Mouse (Mus musculus): ENCODE measurements around the gene Tdrd3. TPM values are rescaled to one million over a fixed set of nuclear protein-coding genes. Genes with fewer than 3 reads are reported as not detected.

Tdrd3 gene
- polyA plus RNA-seq, 1 experiment from 2014 or later = 13.5 TPM

DNA sequence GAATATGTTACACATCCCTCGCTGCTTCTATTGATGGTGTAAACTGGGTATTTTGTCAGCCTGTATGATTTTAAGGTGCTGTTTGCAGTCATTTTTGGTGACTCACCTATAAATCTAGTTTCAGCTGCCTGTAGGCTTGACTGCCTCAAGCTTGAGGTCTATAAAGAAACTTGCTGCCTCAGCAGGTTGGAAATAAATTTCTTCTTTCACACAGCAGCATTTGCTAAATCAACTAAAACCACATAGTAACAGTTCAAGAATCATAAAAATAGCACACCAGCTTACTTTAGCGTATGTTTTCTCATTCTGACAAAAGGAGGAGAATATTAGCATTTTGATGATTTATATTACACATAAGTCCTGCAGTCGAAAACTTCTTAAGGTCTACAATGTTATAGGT, 6.0 kb downstream of the Tdrd3 start:
- Histone ChIP-seq H3K4me2 (no peak overlapping the region), H3K9ac (no peak overlapping the region), H3K27ac (no peak overlapping the region), H3K27me3 (replicated peaks) (no peaks in the 10 kb centered on the region), H3K4me3 (no peak overlapping the region), H3K36me3 (no peaks in the 10 kb centered on the region), H3K4me1 (peaks cover 62% of the 10 kb centered on the region), H3K9me3 (replicated peaks) (no peaks in the 10 kb centered on the region)
- WGBS (ENCODE audit: insufficient replicate concordance) = 84% methylated on average over 3 of the region's 3 CpGs
- ATAC-seq = no peak

GRCm38 (mm10) chr14:87426297-87426922, 10.0 kb downstream of the Tdrd3 start:
- Histone ChIP-seq H3K9ac (no peak overlapping the region), H3K9me3 (replicated peaks) (no peaks in the 10 kb centered on the region), H3K4me2 (peak overlapping the region; percentile 50), H3K4me1 (peaks cover 33% of the 10 kb centered on the region), H3K27me3 (replicated peaks) (no peaks in the 10 kb centered on the region), H3K36me3 (no peaks in the 10 kb centered on the region), H3K4me3 (no peak overlapping the region), H3K27ac (peak overlapping the region; percentile 60; the same call in 1 of the 2 replicates)
- peak; percentile 92 for ATAC-seq
- 42% methylated on average over 7 of the region's 7 CpGs for WGBS (ENCODE audit: insufficient replicate concordance)

GRCm38 (mm10) chr14:87427032-87427431, 10.6 kb downstream of the Tdrd3 start:
- peak; percentile 70 for ATAC-seq
- Histone ChIP-seq H3K27ac (no peak overlapping the region), H3K9me3 (replicated peaks) (no peaks in the 10 kb centered on the region), H3K36me3 (no peaks in the 10 kb centered on the region), H3K27me3 (replicated peaks) (no peaks in the 10 kb centered on the region), H3K9ac (no peak overlapping the region), H3K4me1 (peaks cover 32% of the 10 kb centered on the region), H3K4me2 (no peak overlapping the region), H3K4me3 (no peak overlapping the region)
- 50% methylated on average over 4 of the region's 4 CpGs for WGBS (ENCODE audit: insufficient replicate concordance)

DNA sequence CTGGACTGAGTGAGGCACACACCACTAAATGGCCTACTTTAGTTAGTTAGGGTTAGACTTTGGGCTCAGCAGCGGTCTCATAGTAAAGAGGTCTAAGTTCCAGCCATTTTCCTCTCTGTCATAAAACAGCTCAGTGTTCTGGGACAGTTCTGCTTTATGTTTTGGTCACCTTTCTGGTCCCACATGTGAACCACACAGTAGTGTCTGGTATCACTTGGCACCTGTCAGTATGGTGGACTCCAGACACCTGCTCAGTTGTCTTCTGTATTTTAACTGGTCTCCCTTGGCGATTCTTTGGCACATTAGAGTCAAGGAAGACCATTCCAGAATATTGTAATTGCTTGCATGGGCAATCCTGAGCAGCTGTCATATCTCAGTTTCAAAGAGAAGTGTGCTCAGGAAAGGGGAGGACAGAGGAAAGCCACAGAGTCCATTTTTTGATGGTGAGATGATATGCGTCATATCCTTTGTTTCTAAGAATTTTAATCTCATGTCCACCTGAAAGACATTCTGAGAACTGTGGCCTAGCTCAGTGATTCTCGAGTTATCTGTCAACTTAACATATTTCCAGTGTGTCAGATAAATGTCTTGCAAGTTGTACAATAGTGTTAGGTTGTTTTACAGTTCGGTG, 11.3 kb downstream of the Tdrd3 start:
- WGBS (ENCODE audit: insufficient replicate concordance) = 56% methylated on average over 5 of the region's 5 CpGs
- ATAC-seq = no peak

GRCm38 (mm10) chr14:87433390-87433915, 17.0 kb downstream of the Tdrd3 start:
- H3K36me3 ChIP-seq = peaks cover 13% of the 10 kb centered on the region
- H3K4me2 ChIP-seq = no peak overlapping the region
- H3K9ac ChIP-seq = no peak overlapping the region
- no peaks in the 10 kb centered on the region for H3K9me3 ChIP-seq (replicated peaks)
- peaks cover 3% of the 10 kb centered on the region; the same call in 1 of the 2 replicates for H3K4me1 ChIP-seq
- ATAC-seq = no peak
- no peak overlapping the region for H3K4me3 ChIP-seq
- WGBS (ENCODE audit: insufficient replicate concordance) = 76% methylated on average over 5 of the region's 5 CpGs
- H3K27me3 ChIP-seq (replicated peaks) = no peaks in the 10 kb centered on the region
- H3K27ac ChIP-seq = no peak overlapping the region

More for the DNA sequence above, 11.3 kb downstream of the Tdrd3 start:
- Histone ChIP-seq H3K4me3 (no peak overlapping the region), H3K4me1 (peaks cover 32% of the 10 kb centered on the region), H3K9ac (no peak overlapping the region), H3K9me3 (replicated peaks) (no peaks in the 10 kb centered on the region), H3K4me2 (no peak overlapping the region), H3K27me3 (replicated peaks) (no peaks in the 10 kb centered on the region), H3K36me3 (no peaks in the 10 kb centered on the region), H3K27ac (peak overlapping the region; percentile 55; the same call in 1 of the 2 replicates)

GRCm38 (mm10) chr14:87435382-87435781, 18.9 kb downstream of the Tdrd3 start:
- no peak overlapping the region for H3K4me2 ChIP-seq
- H3K27ac ChIP-seq = no peak overlapping the region
- no peak overlapping the region for H3K9ac ChIP-seq
- H3K4me1 ChIP-seq = peaks cover 11% of the 10 kb centered on the region
- no peak for ATAC-seq
- no peaks in the 10 kb centered on the region for H3K27me3 ChIP-seq (replicated peaks)
- no peak overlapping the region for H3K4me3 ChIP-seq
- H3K36me3 ChIP-seq = peaks cover 13% of the 10 kb centered on the region
- WGBS (ENCODE audit: insufficient replicate concordance) = 81% methylated on average over 4 of the region's 4 CpGs
- H3K9me3 ChIP-seq (replicated peaks) = no peaks in the 10 kb centered on the region

DNA sequence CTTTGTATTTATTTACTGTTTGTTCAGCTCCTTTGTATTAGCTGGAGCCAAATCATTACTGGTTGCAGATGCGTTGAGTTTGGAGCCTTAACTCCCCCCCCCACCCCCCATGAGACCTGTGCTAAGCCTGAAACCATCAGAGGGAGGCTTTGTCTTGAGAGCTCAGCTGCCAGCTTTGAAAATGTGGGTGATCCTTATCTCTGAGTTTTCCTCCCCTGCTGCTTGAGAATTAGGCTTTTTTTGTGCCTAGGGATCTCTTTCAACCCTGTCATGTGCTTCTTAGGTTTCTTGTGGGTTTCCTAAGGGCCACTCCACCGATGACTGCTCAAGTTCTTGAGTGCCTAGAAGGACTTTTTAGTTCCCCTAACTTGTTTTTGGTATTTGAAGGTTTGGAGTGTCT, 23.3 kb downstream of the Tdrd3 start:
- WGBS (ENCODE audit: insufficient replicate concordance) = 8% methylated on average over 2 of the region's 2 CpGs
- H3K4me2 ChIP-seq = no peak overlapping the region

GRCm38 (mm10) chr14:87446331-87446913, 30.0 kb downstream of the Tdrd3 start:
- ATAC-seq = peak; percentile 59
- Histone ChIP-seq H3K9me3 (replicated peaks) (no peaks in the 10 kb centered on the region), H3K4me1 (0 out of 2 replicates have a peak, but pooled peaks cover under 1% of the 10 kb centered on the region), H3K4me2 (no peak overlapping the region), H3K9ac (no peak overlapping the region), H3K36me3 (no peaks in the 10 kb centered on the region), H3K4me3 (no peak overlapping the region), H3K27ac (no peak overlapping the region), H3K27me3 (replicated peaks) (no peaks in the 10 kb centered on the region)
- WGBS (ENCODE audit: insufficient replicate concordance) = 59% methylated on average over 8 of the region's 8 CpGs

More for the DNA sequence above, 23.3 kb downstream of the Tdrd3 start:
- peaks cover 13% of the 10 kb centered on the region for H3K36me3 ChIP-seq
- no peaks in the 10 kb centered on the region for H3K27me3 ChIP-seq (replicated peaks)
- no peak overlapping the region for H3K4me3 ChIP-seq
- H3K9ac ChIP-seq = no peak overlapping the region
- H3K27ac ChIP-seq = no peak overlapping the region
- H3K9me3 ChIP-seq (replicated peaks) = no peaks in the 10 kb centered on the region
- no peak for ATAC-seq
- H3K4me1 ChIP-seq = peaks cover 11% of the 10 kb centered on the region

GRCm38 (mm10) chr14:87451645-87452443, 35.4 kb downstream of the Tdrd3 start:
- H3K9ac ChIP-seq = no peak overlapping the region
- H3K36me3 ChIP-seq = peaks cover 5% of the 10 kb centered on the region; the same call in 1 of the 2 replicates
- H3K9me3 ChIP-seq (replicated peaks) = no peaks in the 10 kb centered on the region
- H3K27me3 ChIP-seq (replicated peaks) = no peaks in the 10 kb centered on the region
- H3K4me1 ChIP-seq = peaks cover 4% of the 10 kb centered on the region; the same call in 1 of the 2 replicates
- H3K4me3 ChIP-seq = no peak overlapping the region
- no peak for ATAC-seq
- no peak overlapping the region for H3K4me2 ChIP-seq
- WGBS (ENCODE audit: insufficient replicate concordance) = 15% methylated on average over 7 of the region's 7 CpGs
- H3K27ac ChIP-seq = no peak overlapping the region

DNA sequence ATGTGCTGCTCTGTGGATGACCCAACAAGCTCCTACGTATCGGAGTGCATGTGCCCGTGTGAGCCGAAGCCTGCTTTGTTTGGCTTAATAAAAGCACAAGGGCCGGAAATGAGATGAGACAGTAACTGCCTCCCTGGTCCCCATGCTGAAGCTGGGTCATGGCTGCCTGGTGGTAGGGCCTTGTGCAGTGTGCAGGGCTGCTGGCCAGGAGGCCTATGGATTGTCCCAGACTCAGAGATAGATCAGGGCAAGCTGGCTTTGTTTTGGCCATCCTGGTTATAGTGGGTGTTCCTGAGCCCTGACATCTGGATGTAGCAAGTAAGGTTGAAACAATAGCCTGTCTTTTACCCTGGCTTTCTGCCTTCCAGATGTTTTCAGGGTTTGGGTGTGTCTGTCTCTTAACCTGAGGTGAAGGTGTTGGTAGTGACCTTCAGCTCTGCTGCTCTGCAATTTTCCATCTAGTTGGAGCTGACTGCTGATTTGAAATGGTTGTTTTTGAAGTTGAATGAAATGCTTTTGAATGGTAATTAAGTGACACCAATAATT, 39.3 kb downstream of the Tdrd3 start:
- Histone ChIP-seq H3K4me3 (no peak overlapping the region), H3K36me3 (peaks cover 5% of the 10 kb centered on the region; the same call in 1 of the 2 replicates), H3K27ac (no peak overlapping the region), H3K4me2 (no peak overlapping the region), H3K9me3 (replicated peaks) (no peaks in the 10 kb centered on the region), H3K9ac (no peak overlapping the region), H3K27me3 (replicated peaks) (no peaks in the 10 kb centered on the region), H3K4me1 (peaks cover 4% of the 10 kb centered on the region; the same call in 1 of the 2 replicates)
- WGBS (ENCODE audit: insufficient replicate concordance) = 87% methylated on average over 5 of the region's 5 CpGs
- no peak for ATAC-seq

DNA sequence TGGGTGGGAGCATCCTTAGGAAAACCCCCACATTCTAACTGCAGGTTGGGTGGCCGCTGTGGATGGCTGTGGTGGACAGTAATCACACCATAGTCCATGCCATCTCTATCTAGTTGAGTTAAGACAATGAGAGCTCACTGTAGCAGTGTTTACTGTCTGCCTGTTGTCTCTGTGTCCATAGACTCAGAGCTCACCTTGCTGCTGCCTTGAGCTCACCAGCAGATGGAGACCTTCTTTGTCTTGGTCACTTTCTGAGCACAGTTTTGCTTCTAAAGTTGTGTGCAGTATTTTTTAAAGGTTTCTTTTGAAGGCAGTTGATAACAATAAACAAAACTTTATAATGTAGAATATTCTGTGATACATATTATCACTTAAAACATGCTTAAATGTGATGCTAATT, 43.3 kb downstream of the Tdrd3 start:
- no peaks in the 10 kb centered on the region for H3K36me3 ChIP-seq
- H3K4me3 ChIP-seq = no peak overlapping the region
- WGBS (ENCODE audit: insufficient replicate concordance) = 88% methylated on average over 1 of the region's 1 CpGs
- no peak overlapping the region for H3K27ac ChIP-seq
- H3K27me3 ChIP-seq (replicated peaks) = no peaks in the 10 kb centered on the region
- no peak for ATAC-seq
- H3K4me1 ChIP-seq = peaks cover 4% of the 10 kb centered on the region; the same call in 1 of the 2 replicates
- H3K9ac ChIP-seq = no peak overlapping the region
- no peak overlapping the region for H3K4me2 ChIP-seq
- no peaks in the 10 kb centered on the region for H3K9me3 ChIP-seq (replicated peaks)
